26 mouse cellular contexts compared by ENCODE assay signal in the genomic region with DNA sequence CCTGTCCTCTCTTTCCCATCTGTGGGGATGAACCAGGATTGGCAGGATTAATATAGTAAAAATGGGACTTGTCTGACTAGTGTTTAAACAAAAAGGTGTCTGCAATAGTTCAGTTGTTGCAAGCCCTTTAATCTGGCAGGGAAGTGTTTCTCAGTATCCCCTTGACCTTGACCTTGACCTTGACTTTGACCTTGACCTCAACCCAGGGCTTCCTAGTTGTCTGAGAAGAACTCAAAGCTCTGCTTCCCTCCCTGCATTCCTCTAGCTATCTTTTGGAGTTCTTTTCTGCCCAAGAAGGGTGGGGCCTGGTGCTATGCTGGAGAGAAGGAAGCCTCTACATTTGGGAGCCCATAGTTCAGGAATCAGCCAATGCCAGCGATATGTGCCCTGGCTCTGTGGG. TPM values are rescaled to one million over a fixed set of nuclear protein-coding genes. Genes with fewer than 3 reads are reported as not detected.
"Had no signal": no experiment of that assay in that cellular context is flagged by ENCODE, and none has a peak within 500 bp of the region (broad histone marks: within the 10 kb centered on the region; RNA-seq: fewer than 3 reads in every experiment).

No protein-coding gene starts in this region.

- DNase-seq: gastrocnemius, postnatal 14 days; gastrocnemius, postnatal 36 days; heart, adult 11 months; heart, adult 2 months; heart, postnatal 10 days; kidney, adult 11 months; kidney, adult 2 months; kidney, adult 9 months; kidney, postnatal 14 days; kidney, postnatal 36 days; layer of hippocampus, adult 9-11 months; layer of hippocampus, postnatal 36 days; left cerebral cortex, postnatal 4 days had no signal

- H3K27ac ChIP-seq: heart, adult 2 months; hindbrain, embryonic 13.5 days; hindbrain, embryonic 15.5 days; hindbrain, postnatal 0 days; kidney, embryonic 15.5 days; kidney, postnatal 0 days; limb, embryonic 13.5 days; limb, embryonic 15.5 days; liver, embryonic 12.5 days had no signal

- H3K4me3 ChIP-seq: heart, adult 2 months; heart, embryonic 12.5 days; hindbrain, embryonic 13.5 days; hindbrain, embryonic 15.5 days; kidney, embryonic 15.5 days; limb, embryonic 13.5 days; limb, embryonic 15.5 days; liver, embryonic 12.5 days had no signal

RNA-seq across cellular contexts. Expression of gene Meltf, which starts 23.3 kb away (rescaled TPM):
- total RNA-seq: gastrocnemius, adult 18-20 months; gastrocnemius, adult 8-10 months; gastrocnemius, postnatal 36 days; heart, adult 2 months; hematopoietic stem cell, adult 5-6 weeks; liver, adult 2 months had no signal

RNA-seq across cellular contexts. Expression of gene Pigz, which starts 31.8 kb away (rescaled TPM):
- total RNA-seq: hematopoietic stem cell, adult 5-6 weeks had no signal
